Mouse (Mus musculus): ENCODE measurements at regions not wholly inside any gene's neighbourhood (a gene's known extent, or its start where the extent isn't known, plus 50 kb on each side); places are given as distances from the start of the nearest gene placed in this dataset.
A peak's percentile ranks its signal among the peaks of the same experiment; 100 is the strongest.

DNA sequence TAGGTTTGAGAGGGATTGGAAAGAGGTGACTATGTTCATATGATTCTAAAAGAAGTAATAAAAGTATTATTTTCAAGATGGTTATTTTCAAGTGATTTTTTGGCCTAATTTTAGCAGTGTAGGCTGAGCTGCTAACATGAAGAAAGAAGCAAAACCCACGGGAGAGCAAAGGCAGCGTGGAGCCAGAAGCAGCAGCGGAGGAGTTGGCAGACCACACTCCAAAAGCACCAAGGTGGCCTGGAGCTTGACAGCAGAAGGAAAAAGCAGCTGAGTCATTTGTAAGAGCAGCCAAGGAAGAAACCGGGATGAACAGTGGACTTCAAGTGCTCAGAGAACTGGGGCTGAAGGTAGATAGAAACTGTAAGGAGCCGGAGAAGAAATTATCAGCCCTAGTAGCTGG lies 55.9 kb downstream of the Hdgfl1 start:
- DNase-seq (ENCODE audit: extremely low read depth, insufficient read length, low spot score) = peak; percentile 1

DNA sequence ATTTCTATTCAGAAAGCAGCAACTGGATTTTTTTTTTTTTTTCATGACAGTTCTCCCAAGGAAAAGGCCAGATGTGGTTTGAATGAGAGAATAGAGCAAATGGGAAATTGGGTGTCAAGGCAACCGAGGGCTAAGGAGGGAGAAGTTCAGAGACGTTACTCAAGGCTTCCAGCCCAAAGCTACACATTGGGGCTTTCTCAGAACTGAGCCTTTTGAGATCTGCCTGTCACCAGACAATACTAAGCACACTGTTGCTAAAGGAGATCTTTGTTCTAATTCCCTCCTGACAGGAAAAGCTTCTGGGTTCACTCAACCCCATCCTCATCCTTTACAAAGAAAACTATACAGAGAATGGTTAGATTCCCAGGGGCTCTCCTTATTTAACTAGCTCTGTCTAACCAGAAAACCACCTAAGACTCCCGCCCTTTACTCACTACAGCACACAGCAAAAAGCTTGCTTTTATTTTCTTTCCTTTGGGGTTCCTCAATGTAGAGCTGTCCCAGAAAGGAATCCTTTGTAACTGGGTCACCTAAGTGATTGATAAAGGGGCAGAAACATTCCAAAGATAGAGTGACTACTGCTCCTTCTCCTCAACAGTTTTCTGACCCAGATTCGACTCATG lies 70.8 kb downstream of the Hdgfl1 start:
- DNase-seq (ENCODE audit: extremely low read depth, insufficient read length, low spot score) = no peak

DNA sequence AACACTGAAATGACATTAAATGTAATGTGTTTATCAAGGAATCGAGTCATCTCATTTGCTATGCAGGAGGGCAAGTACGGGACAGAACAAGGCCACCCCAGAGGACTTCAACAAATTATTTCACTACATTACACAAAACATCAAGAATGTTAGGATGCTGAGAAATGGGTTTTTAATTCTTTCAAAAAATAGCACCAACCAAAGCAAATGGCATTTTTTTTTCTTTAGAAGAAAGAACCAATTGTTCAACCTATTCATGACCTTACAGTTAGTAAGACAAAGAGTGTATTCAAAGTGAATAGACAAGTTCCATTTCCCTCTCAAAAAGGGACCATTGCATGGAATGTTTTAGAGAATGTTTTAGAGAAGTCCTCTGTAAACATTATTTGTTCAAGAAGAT lies 110.5 kb downstream of the Hdgfl1 start:
- no peak for DNase-seq (ENCODE audit: extremely low read depth, insufficient read length, low spot score)

DNA sequence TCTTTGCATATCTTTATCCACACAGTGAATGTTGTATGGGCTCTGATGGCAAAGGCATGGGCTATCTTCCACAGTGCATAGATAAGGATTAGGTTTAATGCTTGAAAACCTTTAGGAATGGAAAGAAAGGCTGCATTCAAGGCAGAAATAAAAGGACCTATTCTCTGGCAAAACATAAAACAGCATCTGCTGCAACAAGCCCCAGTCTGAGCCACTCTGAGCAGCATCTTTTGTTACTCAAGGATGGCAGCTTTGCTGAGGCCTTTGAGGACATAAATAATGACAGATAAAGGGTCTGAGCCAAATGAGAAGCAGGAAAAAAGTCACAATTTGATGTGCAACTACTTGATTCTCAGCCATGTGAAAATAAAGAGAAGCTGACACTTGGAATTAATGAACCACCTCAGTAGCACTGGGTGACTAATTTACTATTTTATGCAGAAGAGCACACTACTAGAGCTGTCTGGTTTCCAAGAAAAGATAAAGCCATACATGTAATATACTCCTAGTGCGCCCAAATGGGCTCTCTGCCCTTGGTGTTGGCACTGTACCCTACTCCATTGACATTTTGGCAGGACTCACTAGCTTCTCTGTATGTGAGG lies 112.9 kb downstream of the Hdgfl1 start:
- no peak for DNase-seq (ENCODE audit: extremely low read depth, insufficient read length, low spot score)

All from 3134 (cell line).